Mouse (Mus musculus) G1E (cell line): ENCODE data around the gene Relt. TPM values are rescaled to one million over a fixed set of nuclear protein-coding genes. Genes with fewer than 3 reads are reported as not detected.

ENCODE experiments used
- ATAC-seq: 2 replicates; pipeline ENCODE4 v1.8.0; 2016; ENCODE audit warnings: mild to moderate bottlenecking; ENCODE audit not compliant: insufficient number of reproducible peaks, poor library complexity, low FRiP score, severe bottlenecking; ENCODE audit errors: extremely low read depth
- DNase-seq: peaks from one replicate; pipeline ENCODE4 v3.0.0; 2012; ENCODE audit warnings: low spot score
- H3K27me3 ChIP-seq: 2 replicates; pipeline ENCODE4 v1.6.1; 2012; ENCODE audit warnings: mild to moderate bottlenecking, low read length, inconsistent platforms; ENCODE audit not compliant: insufficient read depth
- H3K36me3 ChIP-seq: replicated peaks from 2 replicates; pipeline ENCODE3; 2012; ENCODE audit warnings: mild to moderate bottlenecking, inconsistent platforms
- H3K4me1 ChIP-seq: 2 replicates; pipeline ENCODE4 v1.6.1; 2012; ENCODE audit warnings: low read depth, low read length, inconsistent platforms, mixed read lengths; ENCODE audit not compliant: insufficient read depth
- H3K4me3 ChIP-seq: 2 replicates; pipeline ENCODE4 v1.5.1; 2012; ENCODE audit warnings: low read depth, mild to moderate bottlenecking, inconsistent platforms, low read length, moderate library complexity, mixed read lengths
- H3K9me3 ChIP-seq: replicated peaks from 2 replicates; pipeline ENCODE4 v1.6.1; 2012; ENCODE audit warnings: inconsistent platforms
- CTCF ChIP-seq: IDR thresholded peaks from 2 replicates; pipeline ENCODE4 v1.5.1; 2012; ENCODE audit warnings: low read depth, low read length, inconsistent platforms, mixed read lengths
- GATA1 ChIP-seq: IDR thresholded peaks from 2 replicates; pipeline ENCODE4 v1.6.1; 2012; ENCODE audit warnings: borderline replicate concordance, low read length, inconsistent platforms, mixed read lengths
- GATA2 ChIP-seq: IDR thresholded peaks from 2 replicates; pipeline ENCODE4 v1.6.1; 2012; ENCODE audit warnings: low read depth, low read length, inconsistent platforms, borderline replicate concordance
- POLR2AphosphoS5 ChIP-seq: IDR thresholded peaks from 2 replicates; pipeline ENCODE4 v1.6.1; 2012; ENCODE audit warnings: low read depth, low read length, inconsistent platforms; ENCODE audit not compliant: insufficient replicate concordance
- TAL1 ChIP-seq: conservative IDR thresholded peaks from 2 replicates; pipeline ENCODE4 v1.6.1; 2012; ENCODE audit warnings: low read depth, low read length, inconsistent platforms, mixed read lengths
- polyA plus RNA-seq: library from polyadenylated mRNA; stranded (reverse); fragments of >175 nt; gene quantifications from 2 replicates; pipeline ENCODE4 v1.2.3, GENCODE M21; 2012
- total RNA-seq, 2 experiments: library from RNA; stranded (forward) in 1 of 2; stranded (reverse) in 1 of 2; fragments of 200-1000 nt in 1 of 2; fragments of >200 nt in 1 of 2; fragmentation: Nextera tagmentation in 1 of 2; gene quantifications; 2 replicates each; pipeline ENCODE4 v1.2.3; 2014 to 2017

Relt gene
- total and polyA plus RNA-seq, 3 experiments: 15.4 to 75.9 (median 25.5) TPM

DNA sequence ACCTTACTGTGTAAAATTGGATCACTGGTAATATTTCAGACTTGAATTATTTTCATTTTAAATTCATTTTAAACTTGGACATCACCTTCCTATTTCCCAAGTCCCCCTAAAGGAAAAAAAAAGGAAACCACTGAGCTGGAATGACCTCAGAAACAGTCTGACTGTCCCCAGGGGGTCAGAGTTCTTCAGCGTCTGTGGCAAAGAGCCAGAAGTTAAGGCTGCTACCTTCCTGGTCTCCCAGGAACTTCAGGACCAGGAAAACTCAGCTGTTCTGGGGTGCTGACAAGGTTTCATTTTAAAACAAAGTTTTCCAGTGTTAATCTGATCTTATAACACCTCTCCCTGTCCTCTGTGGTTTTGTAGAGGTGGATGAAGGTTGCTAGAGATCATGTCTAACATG is 25.5 kb downstream of the Relt start:
- TF ChIP-seq GATA2 (no peak), POLR2AphosphoS5 (no peak), CTCF (no peak), GATA1 (no peak), TAL1 (no peak)
- DNase-seq (no peak), ATAC-seq (no peak)
- Histone ChIP-seq H3K36me3 (peaks cover 80% of the 10 kb centered on the region), H3K4me1 (peaks cover 28% of the 10 kb centered on the region), H3K4me3 (no peak overlapping the region), H3K27me3 (no peaks in the 10 kb centered on the region), H3K9me3 (no peaks in the 10 kb centered on the region)

DNA sequence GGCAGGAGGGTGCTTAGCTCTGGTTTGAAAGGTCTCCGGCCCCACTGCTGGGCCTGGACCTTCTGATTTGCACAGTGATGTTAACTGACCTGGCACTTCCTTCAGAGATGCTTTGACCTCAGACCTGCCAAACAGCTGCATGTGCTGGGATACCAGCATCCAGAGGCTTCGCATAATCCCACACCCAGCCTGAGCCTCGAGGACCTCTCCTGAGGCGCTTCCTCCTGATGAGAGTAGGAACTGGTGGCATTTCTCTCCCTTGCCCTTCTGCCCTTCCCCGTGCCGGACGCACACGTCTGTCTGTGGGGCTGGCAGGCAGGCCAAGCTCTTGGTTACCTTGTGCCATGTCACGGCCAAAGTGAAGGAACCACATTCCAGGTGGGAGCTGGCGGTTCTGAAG is 26.6 kb downstream of the Relt start:
- no peak for DNase-seq
- Histone ChIP-seq H3K4me3 (no peak overlapping the region), H3K9me3 (no peaks in the 10 kb centered on the region), H3K27me3 (no peaks in the 10 kb centered on the region), H3K36me3 (peaks cover 76% of the 10 kb centered on the region), H3K4me1 (peaks cover 26% of the 10 kb centered on the region)
- ATAC-seq: no peak
- TF ChIP-seq TAL1 (no peak), POLR2AphosphoS5 (no peak), CTCF (no peak), GATA1 (no peak), GATA2 (no peak)

DNA sequence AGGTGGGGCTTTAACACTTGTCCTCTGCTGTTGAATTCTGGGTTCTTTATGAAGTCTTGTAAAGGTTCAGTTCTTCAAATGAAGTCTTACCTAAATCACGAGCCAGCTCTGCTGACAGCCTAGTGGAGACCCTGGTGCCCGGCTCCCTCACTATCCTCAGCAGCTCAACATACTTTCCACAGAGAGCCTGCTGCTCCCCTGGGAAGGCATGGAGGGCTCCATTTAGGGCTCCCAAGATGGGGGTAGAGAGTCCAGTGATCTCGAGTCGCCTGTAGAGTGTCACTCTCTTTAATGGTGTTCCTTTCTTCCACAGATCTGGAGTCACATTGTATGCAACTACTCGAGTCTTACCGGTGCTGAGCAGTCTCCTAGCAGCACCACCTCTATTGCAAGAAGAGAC is 27.5 kb downstream of the Relt start:
- Histone ChIP-seq H3K4me1 (peaks cover 20% of the 10 kb centered on the region), H3K9me3 (no peaks in the 10 kb centered on the region), H3K36me3 (peaks cover 81% of the 10 kb centered on the region), H3K27me3 (no peaks in the 10 kb centered on the region), H3K4me3 (no peak overlapping the region)
- DNase-seq (no peak), ATAC-seq (no peak)
- TF ChIP-seq GATA1: no peak
- no peak for TF ChIP-seq GATA2
- TF ChIP-seq POLR2AphosphoS5: no peak
- no peak for TF ChIP-seq CTCF
- TF ChIP-seq TAL1: no peak

DNA sequence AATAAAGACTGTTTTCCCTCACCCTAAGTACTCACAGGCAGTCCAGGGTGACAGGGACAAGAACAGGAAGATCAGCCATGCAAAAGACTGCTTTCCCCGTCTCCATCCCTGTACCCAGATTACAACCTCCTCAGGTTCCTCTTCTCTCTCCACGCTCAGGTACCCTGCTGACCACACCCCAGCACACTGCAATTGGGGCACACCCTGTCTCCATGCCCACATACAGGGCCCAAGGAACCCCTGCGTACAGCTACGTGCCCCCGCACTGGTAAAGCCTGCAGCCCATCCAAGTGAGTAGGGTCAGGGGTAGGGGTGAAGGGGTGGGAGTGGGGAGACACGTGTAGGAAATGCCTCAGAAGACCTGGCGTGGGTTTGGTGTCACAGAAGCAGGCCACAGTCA is 28.1 kb downstream of the Relt start:
- DNase-seq (no peak), ATAC-seq (no peak)
- H3K9me3 ChIP-seq: no peaks in the 10 kb centered on the region
- TF ChIP-seq CTCF: no peak
- TF ChIP-seq POLR2AphosphoS5: no peak
- TF ChIP-seq GATA2: no peak
- no peak for TF ChIP-seq GATA1
- no peak for TF ChIP-seq TAL1
- H3K36me3 ChIP-seq: peaks cover 78% of the 10 kb centered on the region
- peaks cover 15% of the 10 kb centered on the region for H3K4me1 ChIP-seq
- no peak overlapping the region for H3K4me3 ChIP-seq
- no peaks in the 10 kb centered on the region for H3K27me3 ChIP-seq

DNA sequence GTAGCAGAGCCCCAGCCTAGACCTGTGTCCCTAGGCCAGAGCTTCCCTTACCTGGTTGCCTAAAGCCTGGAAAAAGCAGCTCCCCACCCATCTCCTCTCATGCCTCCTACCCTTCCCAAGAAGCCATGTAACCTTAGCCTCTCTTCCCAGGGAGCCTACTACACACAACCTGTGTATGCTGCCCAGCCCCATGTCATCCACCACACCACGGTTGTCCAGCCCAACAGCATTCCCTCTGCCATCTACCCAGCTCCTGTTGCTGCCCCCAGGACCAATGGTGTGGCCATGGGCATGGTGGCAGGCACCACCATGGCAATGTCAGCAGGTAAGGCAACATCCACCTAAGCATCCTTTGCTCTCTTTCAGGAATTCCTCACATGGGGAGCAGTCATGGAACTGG is 29.4 kb downstream of the Relt start:
- no peaks in the 10 kb centered on the region for H3K9me3 ChIP-seq
- H3K4me1 ChIP-seq: peaks cover 8% of the 10 kb centered on the region
- no peaks in the 10 kb centered on the region for H3K27me3 ChIP-seq
- ATAC-seq (no peak), DNase-seq (no peak)
- no peak for TF ChIP-seq TAL1
- TF ChIP-seq POLR2AphosphoS5: no peak
- TF ChIP-seq GATA2: no peak
- no peak for TF ChIP-seq GATA1
- no peak for TF ChIP-seq CTCF
- H3K4me3 ChIP-seq: no peak overlapping the region
- peaks cover 76% of the 10 kb centered on the region for H3K36me3 ChIP-seq

DNA sequence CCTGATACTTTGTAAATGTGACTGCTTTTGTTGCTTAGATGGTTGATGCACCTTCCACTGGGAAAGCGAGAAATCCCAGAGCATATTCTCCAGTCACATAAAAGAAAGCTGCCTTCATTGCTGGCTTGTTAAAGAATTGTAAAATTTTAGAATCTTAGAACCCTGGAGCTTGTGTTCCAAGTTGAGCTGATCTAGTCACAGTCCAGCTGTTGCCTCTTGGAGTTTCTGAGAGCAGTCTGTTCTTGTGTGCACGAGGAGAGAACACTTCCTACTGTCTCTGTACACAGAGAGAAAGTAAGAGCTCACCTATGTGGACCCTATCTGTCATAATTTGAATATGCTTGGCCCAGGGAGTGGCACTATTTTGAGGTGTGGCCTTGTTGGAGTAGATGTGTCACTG is 34.7 kb downstream of the Relt start:
- TF ChIP-seq GATA1: no peak
- no peak for TF ChIP-seq TAL1
- no peak for TF ChIP-seq CTCF
- TF ChIP-seq GATA2: no peak
- TF ChIP-seq POLR2AphosphoS5: no peak
- Histone ChIP-seq H3K36me3 (peaks cover 53% of the 10 kb centered on the region), H3K9me3 (no peaks in the 10 kb centered on the region), H3K27me3 (no peaks in the 10 kb centered on the region), H3K4me1 (no peaks in the 10 kb centered on the region; the same call in 1 of the 2 replicates), H3K4me3 (no peak overlapping the region)
- DNase-seq (no peak), ATAC-seq (no peak)
